ENCODE assay signal across 30 mouse cellular contexts in genomic region chr10:108178285-108178848, GRCm38 (mm10). TPM values are rescaled to one million over a fixed set of nuclear protein-coding genes. Genes with fewer than 3 reads are reported as not detected.
A peak's percentile ranks its signal among the peaks of the same experiment; 100 is the strongest.
DNase-seq lines count a peak whose midpoint lies in the region; ATAC-seq and TF ChIP-seq lines count a peak whose summit lies in the region.
"Had no signal": no experiment of that assay in that cellular context is flagged by ENCODE, and none has a peak within 500 bp of the region (broad histone marks: within the 10 kb centered on the region; RNA-seq: fewer than 3 reads in every experiment).

No protein-coding gene starts in this region.

- H3K79me2 ChIP-seq in MEL (ENCODE audit: control insufficient read depth, insufficient read depth, low read length, poor library complexity) (peaks cover 65% of the 10 kb centered on the region), macrophage (ENCODE audit: inconsistent target) (peaks cover 98% of the 10 kb centered on the region)

- no peaks in the 10 kb centered on the region for H3K9me3 ChIP-seq in heart, embryonic 16.5 days (replicated peaks; ENCODE audit: control insufficient read depth, low read length)
- no peaks in the 10 kb centered on the region for H3K9me3 ChIP-seq in MEL (replicated peaks; ENCODE audit: insufficient read depth, low read length)
- no peaks in the 10 kb centered on the region for H3K9me3 ChIP-seq in hindbrain, embryonic 14.5 days (ENCODE audit: control insufficient read depth, low read length)
- H3K9me3 ChIP-seq: embryonic facial prominence, embryonic 10.5 days; embryonic facial prominence, embryonic 15.5 days; forebrain, embryonic 15.5 days; heart, embryonic 12.5 days; hindbrain, embryonic 12.5 days; kidney, embryonic 15.5 days; liver, embryonic 13.5 days; midbrain, embryonic 13.5 days had no signal

- no peak for TF ChIP-seq EP300 in MEL (IDR thresholded peaks at IDR 0.05; ENCODE audit: low read depth in 1 of 2, low read length in 2 of 2)

- intact Hi-C loops in heart, postnatal 14 days (cut with DNase I) = no loop called here

- TF ChIP-seq CTCF in MEL (IDR thresholded peaks at IDR 0.05 in 2 of 3, conservative IDR thresholded peaks at IDR 0.05 in 1 of 3; ENCODE audit: control insufficient read depth in 1 of 3, insufficient read depth in 1 of 3, low read depth in 2 of 3, low read length in 3 of 3, poor library complexity in 1 of 3, severe bottlenecking in 1 of 3) = no peak

- TF ChIP-seq RAD21 in MEL (IDR thresholded peaks at IDR 0.05; ENCODE audit: low read depth, low read length) = no peak

- no peak for ATAC-seq in heart, embryonic 16.5 days (replicated peaks; ENCODE audit: extremely low read depth, insufficient read depth, low FRiP score)
- peak; percentile 83 for ATAC-seq in monocyte, adult 5-6 weeks (replicated peaks; ENCODE audit: insufficient number of reproducible peaks, low FRiP score, low TSS enrichment, poor library complexity, severe bottlenecking)
- ATAC-seq in hindbrain, embryonic 14.5 days (ENCODE audit: low FRiP score) = no peak
- ATAC-seq: forebrain, embryonic 15.5 days; intestine, embryonic 16.5 days; midbrain, embryonic 13.5 days had no signal

- no peaks in the 10 kb centered on the region for H3K27me3 ChIP-seq in heart, embryonic 16.5 days (ENCODE audit: control insufficient read depth, insufficient read depth, low read length)
- no peaks in the 10 kb centered on the region for H3K27me3 ChIP-seq in MEL (ENCODE audit: control insufficient read depth in 1 of 2, insufficient read depth in 2 of 2, low read length in 2 of 2)
- no peaks in the 10 kb centered on the region for H3K27me3 ChIP-seq in hindbrain, embryonic 14.5 days (ENCODE audit: control insufficient read depth, insufficient read depth, low read length)
- H3K27me3 ChIP-seq: embryonic facial prominence, embryonic 15.5 days; forebrain, embryonic 15.5 days; heart, embryonic 12.5 days; hindbrain, embryonic 12.5 days; kidney, embryonic 15.5 days; liver, embryonic 13.5 days; midbrain, embryonic 13.5 days had no signal

- TF ChIP-seq POLR2A in MEL (IDR thresholded peaks at IDR 0.05; ENCODE audit: control insufficient read depth in 1 of 2, insufficient read depth in 1 of 2, low read depth in 1 of 2, low read length in 2 of 2, poor library complexity in 1 of 2) = no peak

- H3K4me3 ChIP-seq in heart, embryonic 16.5 days (ENCODE audit: low read length) = no peak overlapping the region
- H3K4me3 ChIP-seq in MEL (ENCODE audit: control insufficient read depth in 1 of 2, insufficient read depth in 1 of 2, low read depth in 2 of 2, low read length in 2 of 2) = no peak overlapping the region
- no peak overlapping the region for H3K4me3 ChIP-seq in macrophage (ENCODE audit: inconsistent target)
- H3K4me3 ChIP-seq in hindbrain, embryonic 14.5 days (replicated peaks; ENCODE audit: low read length) = no peak overlapping the region
- H3K4me3 ChIP-seq: embryonic facial prominence, embryonic 10.5 days; embryonic facial prominence, embryonic 15.5 days; forebrain, embryonic 15.5 days; heart, adult 2 months; heart, embryonic 12.5 days; hindbrain, embryonic 12.5 days; kidney, embryonic 15.5 days; liver, embryonic 13.5 days; midbrain, embryonic 13.5 days had no signal

- H3K4me1 ChIP-seq in heart, embryonic 16.5 days (ENCODE audit: control insufficient read depth, insufficient read depth, low read length) = peaks cover 38% of the 10 kb centered on the region
- peaks cover 34 to 42% of the 10 kb centered on the region in 2 experiments for H3K4me1 ChIP-seq in MEL (ENCODE audit: control insufficient read depth in 1 of 2, insufficient read depth in 2 of 2, low read length in 2 of 2)
- H3K4me1 ChIP-seq in hindbrain, embryonic 14.5 days (replicated peaks; ENCODE audit: control insufficient read depth, insufficient read depth, low read length) = peaks cover 10% of the 10 kb centered on the region; the same call in 1 of the 2 replicates
- H3K4me1 ChIP-seq: embryonic facial prominence, embryonic 15.5 days; forebrain, embryonic 15.5 days had no signal

- DNase-seq in heart, postnatal 14 days = no peak
- DNase-seq in MEL (ENCODE audit: low read depth, low spot score) = peak; percentile 27
- no peak for DNase-seq in spleen, adult 12 weeks (ENCODE audit: low spot score)
- DNase-seq in hindbrain, embryonic 14.5 days (ENCODE audit: low spot score) = no peak
- no peak for DNase-seq in T-cell, adult 2 months (ENCODE audit: low spot score)
- DNase-seq: adrenal gland, postnatal 25 days; cerebellum, adult 18-20 months; cerebellum, postnatal 14 days; gastrocnemius, postnatal 25 days; heart, adult 2 months; kidney, postnatal 36 days; left cerebral cortex, postnatal 4 days; liver, embryonic 13.5 days; lung, adult 2 months; lung, postnatal 10 days; retina, postnatal 1 day; right cerebral cortex, postnatal 14 days; thymus, adult 2 months; thymus, postnatal 4 days had no signal

- no peak overlapping the region for H3K4me2 ChIP-seq in heart, embryonic 16.5 days (ENCODE audit: low read depth, low read length)
- H3K4me2 ChIP-seq in hindbrain, embryonic 14.5 days (replicated peaks) = no peak overlapping the region
- H3K4me2 ChIP-seq: embryonic facial prominence, embryonic 15.5 days; forebrain, embryonic 15.5 days; heart, embryonic 12.5 days; hindbrain, embryonic 12.5 days; kidney, embryonic 15.5 days; liver, embryonic 13.5 days; midbrain, embryonic 13.5 days had no signal

- H3K36me3 ChIP-seq in heart, embryonic 16.5 days (ENCODE audit: control insufficient read depth, insufficient read depth) = peaks cover 3% of the 10 kb centered on the region; the same call in 1 of the 2 replicates
- H3K36me3 ChIP-seq in MEL (ENCODE audit: control insufficient read depth in 1 of 2, insufficient read depth in 2 of 2, low read length in 2 of 2) (peaks cover 0 to 63% of the 10 kb centered on the region in 2 experiments; a peak in 3 of 4 replicates), macrophage (ENCODE audit: inconsistent target) (no peaks in the 10 kb centered on the region)
- no peaks in the 10 kb centered on the region for H3K36me3 ChIP-seq in hindbrain, embryonic 14.5 days (replicated peaks; ENCODE audit: control insufficient read depth, insufficient read depth)
- H3K36me3 ChIP-seq: embryonic facial prominence, embryonic 15.5 days; forebrain, embryonic 15.5 days; hindbrain, embryonic 12.5 days; kidney, embryonic 15.5 days; liver, embryonic 13.5 days; midbrain, embryonic 13.5 days had no signal

- H3K27ac ChIP-seq in heart, embryonic 16.5 days (ENCODE audit: low read length) = peak overlapping the region; percentile 10; the same call in 1 of the 2 replicates
- H3K27ac ChIP-seq in MEL (ENCODE audit: control insufficient read depth, low read depth, low read length) = peak overlapping the region; percentile 19
- peak overlapping the region; percentile 22; the same call in 1 of the 2 replicates for H3K27ac ChIP-seq in macrophage
- no peak overlapping the region for H3K27ac ChIP-seq in hindbrain, embryonic 14.5 days
- H3K27ac ChIP-seq: embryonic facial prominence, embryonic 10.5 days; embryonic facial prominence, embryonic 15.5 days; forebrain, embryonic 15.5 days; hindbrain, embryonic 12.5 days; kidney, embryonic 15.5 days; liver, embryonic 13.5 days had no signal

- WGBS in heart, embryonic 16.5 days = 65% methylated on average over 6 of the region's 6 CpGs
- 3% methylated on average over 4 of the region's 6 CpGs for WGBS in macrophage (ENCODE audit: missing documents)
- 90% methylated on average over 6 of the region's 6 CpGs for WGBS in hindbrain, embryonic 14.5 days

- H3K9ac ChIP-seq in heart, embryonic 16.5 days (ENCODE audit: low read length) = no peak overlapping the region
- no peak overlapping the region for H3K9ac ChIP-seq in MEL (ENCODE audit: control insufficient read depth, low read depth, low read length, poor library complexity, severe bottlenecking)
- H3K9ac ChIP-seq in hindbrain, embryonic 14.5 days = no peak overlapping the region
- H3K9ac ChIP-seq: embryonic facial prominence, embryonic 15.5 days; forebrain, embryonic 15.5 days; heart, embryonic 12.5 days; hindbrain, embryonic 12.5 days; kidney, embryonic 15.5 days; liver, embryonic 13.5 days; midbrain, embryonic 13.5 days had no signal

TF ChIP-seq in MEL, 35 proteins besides CTCF, POLR2A, EP300 and RAD21:
- TF ChIP-seq POLR2AphosphoS2 (IDR thresholded peaks at IDR 0.05; ENCODE audit: low read length) (no peak), TAL1 (IDR thresholded peaks at IDR 0.05; ENCODE audit: low read length) (peak; percentile 22; the same call in 1 of the 2 replicates), MYB (IDR thresholded peaks at IDR 0.05; ENCODE audit: low read depth, low read length) (no peak), ETS1 (IDR thresholded peaks at IDR 0.05; ENCODE audit: low read depth, low read length) (no peak)

RNA-seq across cellular contexts. Expression of gene Ppp1r12a, which starts 16.4 kb away (rescaled TPM):
- 91.0 and 95.4 TPM in 2 replicates for polyA plus RNA-seq in heart, embryonic 16.5 days (2015; fragmentation: Nextera tagmentation; extraction: Ambion mirVana)
- total RNA-seq in heart, postnatal 14 days (2021) = 10 to 100 TPM; 76.8 to 81.2 TPM
- total RNA-seq in MEL (2012; rRNA removed) = 59.1 and 62.1 TPM in 2 replicates
- polyA plus RNA-seq in MEL (2012; ENCODE audit: insufficient read depth in 1 of 2, insufficient read length in 2 of 2, low read depth in 1 of 2, low replicate concordance in 2 of 2, missing spikeins in 1 of 2) (10 to 100 TPM; 46.5 to 86.6 TPM), macrophage (2018) (62.6 to 123 TPM (median 70.0 TPM) in 3 replicates)
- total RNA-seq in macrophage (2018; cell fraction: chromatin; rRNA removed) = 100 to 1,000 TPM; 199 to 458 (median 351) TPM
- 100 to 1,000 TPM in 21 of 26 experiments, 10 to 100 TPM in 5; 84.3 to 119 (median 104) TPM for total RNA-seq in macrophage (2018; cell fraction: cytosol; rRNA removed)
- total RNA-seq in macrophage (2018; cell fraction: nucleus; rRNA removed) = 100 to 1,000 TPM; 148 to 319 (median 217) TPM
- total RNA-seq in monocyte, adult 5-6 weeks (2017) = 397 to 532 TPM (median 436 TPM) in 3 replicates
- 64.0 and 69.6 TPM in 2 replicates for polyA plus RNA-seq in hindbrain, embryonic 14.5 days (2014; fragmentation: Nextera tagmentation; extraction: Ambion mirVana)
